Mouse (Mus musculus): ENCODE results near the gene Gm17657.

The Gm17657 gene

DNA sequence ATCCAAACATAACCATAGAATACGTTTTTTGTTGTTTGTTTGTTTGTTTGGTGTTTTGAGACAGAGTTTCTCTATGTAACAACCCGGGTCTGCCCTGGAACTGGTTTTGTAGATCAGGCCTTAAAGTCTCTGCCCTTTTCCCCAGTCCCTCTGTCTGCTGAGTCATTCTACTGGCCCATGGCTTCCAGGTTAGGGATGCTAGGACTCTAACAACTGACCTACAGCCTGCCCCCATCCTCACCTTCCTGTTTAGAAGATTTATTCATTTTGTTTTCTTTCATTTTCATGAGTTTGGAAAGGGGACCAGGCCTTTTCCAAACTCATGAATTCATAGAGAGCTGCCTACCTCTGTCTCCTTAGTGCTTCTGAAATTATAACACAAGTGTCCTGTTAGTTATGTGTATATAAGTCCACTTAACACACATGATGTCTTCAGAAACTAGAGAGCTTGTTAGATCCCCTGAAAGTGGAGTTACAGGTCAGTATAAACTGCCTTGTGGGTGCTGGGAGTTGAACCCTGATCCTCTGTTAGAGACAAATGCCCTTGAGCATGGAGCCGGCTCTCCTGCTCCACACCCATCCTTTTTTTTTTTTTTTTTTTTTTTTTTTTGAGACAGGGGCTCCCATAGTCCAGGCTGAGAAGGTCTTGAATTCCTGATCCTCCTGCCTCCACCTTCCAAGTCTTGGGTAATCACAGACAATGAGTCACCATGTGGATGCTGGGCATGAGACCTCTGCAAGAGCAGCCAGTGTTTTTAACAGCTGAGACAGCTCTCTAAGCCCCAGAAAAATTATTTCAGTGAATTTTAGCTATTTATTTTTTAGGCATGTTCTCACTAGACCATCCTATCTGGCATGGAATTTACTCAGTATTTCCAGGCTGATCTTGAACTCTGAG, 63.9 kb downstream of the Gm17657 start:
- DNase-seq: no peak

DNA sequence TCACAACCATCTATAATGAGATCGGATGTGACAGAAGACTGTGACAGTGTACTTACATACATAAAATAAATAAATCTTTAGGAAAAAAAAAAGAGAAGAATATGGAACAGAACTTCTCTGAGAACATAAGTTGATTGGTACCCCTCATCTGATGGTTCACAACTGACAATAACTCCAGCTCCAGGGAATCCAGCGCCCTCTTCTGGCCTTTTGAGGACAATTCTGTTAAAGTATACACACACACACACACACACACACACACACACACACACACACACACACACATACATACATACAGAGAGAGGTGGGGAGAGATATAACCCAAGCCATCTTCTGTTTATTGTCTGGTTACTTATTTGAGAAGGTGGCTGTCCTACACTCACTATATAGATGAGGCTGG, 65.0 kb downstream of the Gm17657 start:
- DNase-seq: no peak

DNA sequence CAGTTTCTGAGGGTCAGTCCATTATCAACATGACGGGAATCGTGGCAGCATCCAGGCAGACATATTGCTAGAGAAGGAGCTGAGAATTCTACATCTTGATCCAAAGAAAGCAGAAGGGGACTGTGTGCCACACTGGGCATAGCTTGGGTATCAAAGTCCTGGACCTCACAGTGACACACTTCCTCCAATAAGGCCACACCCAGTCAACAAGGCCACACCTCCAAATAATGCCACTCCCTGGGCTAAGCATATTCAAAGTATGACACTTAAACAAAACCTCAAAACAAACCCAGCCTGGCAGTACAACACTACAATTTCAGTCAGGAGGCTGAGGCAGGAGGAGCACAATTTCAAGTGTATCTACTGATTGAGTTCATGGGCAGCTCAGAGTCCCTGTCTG, 66.2 kb downstream of the Gm17657 start:
- DNase-seq: no peak

DNA sequence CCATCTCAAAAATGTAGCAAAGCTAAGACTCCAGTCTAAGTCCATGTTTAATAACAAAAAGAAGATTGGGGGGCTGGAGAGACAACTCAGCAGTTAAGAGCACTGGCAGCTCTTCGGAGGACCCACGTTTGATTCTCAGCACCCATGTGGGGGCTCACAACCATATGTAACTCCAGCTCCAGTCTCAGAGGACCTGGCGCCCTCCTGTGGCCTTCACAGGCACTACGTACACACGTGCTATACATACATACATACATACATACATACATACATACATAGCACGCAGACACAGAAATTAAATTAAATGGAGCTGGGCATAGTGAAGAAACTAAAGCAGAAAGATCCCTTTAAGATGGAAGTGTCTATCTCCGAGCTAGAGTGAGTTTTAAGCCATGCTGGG, 66.8 kb downstream of the Gm17657 start:
- no peak for DNase-seq

DNA sequence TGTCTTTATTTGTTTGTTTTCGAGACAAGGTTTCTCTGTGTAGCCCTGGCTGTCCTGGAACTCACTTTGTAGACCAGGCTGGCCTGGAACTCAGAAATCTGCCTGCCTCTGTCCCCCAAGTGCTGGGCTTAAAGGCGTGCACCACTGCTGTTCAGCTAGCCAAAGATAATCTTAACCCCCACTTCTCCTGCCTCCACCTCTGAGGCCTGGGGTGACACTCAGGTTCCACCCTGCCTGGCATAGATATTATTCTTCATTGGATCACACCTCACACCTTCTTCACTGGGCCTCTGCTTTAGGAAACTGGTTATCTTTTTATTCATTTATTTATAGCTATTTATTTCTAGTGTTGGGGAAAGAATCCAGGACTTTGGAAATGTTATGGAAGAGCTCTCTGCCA, 69.2 kb downstream of the Gm17657 start:
- no peak for DNase-seq

DNA sequence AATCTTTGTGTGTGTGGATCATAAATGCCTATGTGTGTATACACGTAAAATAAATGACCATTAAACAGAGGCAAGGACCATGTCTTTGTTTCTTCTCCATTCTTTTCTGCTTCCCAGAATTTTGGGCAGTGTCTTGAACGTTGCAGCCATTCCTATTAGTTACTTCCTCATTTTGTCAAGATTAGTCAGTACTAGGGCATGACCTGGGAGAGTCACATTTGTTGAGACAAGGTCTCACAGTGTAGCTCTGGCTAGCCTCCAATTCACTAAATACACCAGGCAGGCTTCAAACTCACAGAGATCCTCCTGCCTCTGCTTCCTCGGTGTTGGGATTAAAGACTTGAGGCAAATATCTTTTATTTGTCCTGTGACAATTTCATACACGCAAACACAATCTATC, 71.2 kb downstream of the Gm17657 start:
- DNase-seq: no peak

DNA sequence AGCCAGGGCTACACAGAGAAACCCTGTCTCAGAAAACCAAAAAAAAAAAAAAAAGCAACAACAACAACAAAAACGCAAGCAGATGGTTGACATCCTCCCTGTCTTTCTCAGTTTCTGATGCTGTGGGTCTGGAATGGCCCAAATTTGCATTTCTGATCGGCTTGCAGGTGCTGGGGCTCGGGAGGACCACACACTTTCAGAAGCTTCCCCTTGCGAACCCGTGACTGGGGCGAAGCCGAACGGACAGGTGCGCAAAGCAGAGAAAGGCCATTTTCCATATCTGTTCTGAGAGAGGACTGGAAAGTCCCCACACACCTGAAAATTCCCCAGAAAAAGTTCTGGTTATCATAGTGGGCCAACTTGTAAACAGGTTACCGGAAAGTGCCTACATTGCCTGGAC, 72.1 kb downstream of the Gm17657 start:
- DNase-seq: no peak

DNA sequence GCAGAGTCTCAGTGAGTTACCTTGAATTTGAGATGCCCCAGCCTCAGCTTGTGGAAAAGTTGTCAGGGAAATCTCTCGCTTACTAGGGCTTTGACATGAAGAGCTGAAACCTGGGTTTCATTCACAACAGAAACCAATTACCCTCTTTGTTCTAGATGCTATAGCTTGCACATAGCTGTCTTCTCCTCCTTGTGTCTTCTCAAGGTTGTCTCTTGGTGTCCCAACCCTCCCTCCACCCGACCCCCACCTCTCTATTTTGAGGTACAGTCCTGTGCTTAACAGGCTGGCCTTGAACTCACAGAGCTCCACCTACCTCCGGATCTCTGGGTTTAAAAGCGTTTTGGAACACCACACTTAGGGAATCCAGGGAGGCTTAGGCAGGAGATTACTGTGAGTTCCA, 73.0 kb downstream of the Gm17657 start:
- DNase-seq: no peak

DNA sequence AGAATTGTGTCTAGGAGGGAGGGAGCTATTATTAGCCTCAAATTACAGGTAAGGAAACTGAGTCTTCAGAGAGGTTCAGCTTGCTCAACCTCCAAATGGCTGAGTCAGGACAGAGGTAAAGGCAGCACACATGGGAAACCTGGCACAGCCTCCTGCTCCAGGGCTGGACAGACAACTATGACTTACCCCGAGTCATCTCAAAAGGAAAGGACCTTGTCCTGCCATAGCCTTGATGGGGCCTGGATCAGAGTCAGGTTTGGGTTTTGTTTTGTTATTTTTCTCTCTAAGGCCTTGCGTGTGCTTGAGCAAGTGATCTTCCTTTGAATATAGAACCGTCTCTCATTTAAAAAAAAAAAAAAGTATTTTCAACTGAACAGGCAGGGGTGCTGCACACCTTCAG, 74.3 kb downstream of the Gm17657 start:
- no peak for DNase-seq

DNA sequence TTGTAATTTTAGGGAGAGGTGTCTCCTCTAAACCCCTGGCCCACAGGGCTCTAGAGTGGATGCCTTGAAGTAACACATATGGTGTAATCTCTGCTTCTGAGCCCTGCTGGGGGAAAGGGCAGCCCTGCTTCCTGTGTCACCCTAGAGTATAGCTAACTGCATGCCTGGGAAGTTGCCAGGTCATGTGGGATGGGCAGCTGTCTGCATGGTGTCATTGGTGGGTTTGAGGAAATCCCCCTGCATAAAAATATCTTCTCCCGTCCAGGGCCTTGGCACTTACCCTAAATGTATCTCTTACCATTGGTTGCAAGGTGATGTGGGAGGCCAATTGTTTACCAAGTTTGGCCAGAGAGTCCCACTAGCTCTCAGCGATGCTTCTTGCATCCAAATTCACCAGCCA, 75.4 kb downstream of the Gm17657 start:
- DNase-seq: no peak

DNA sequence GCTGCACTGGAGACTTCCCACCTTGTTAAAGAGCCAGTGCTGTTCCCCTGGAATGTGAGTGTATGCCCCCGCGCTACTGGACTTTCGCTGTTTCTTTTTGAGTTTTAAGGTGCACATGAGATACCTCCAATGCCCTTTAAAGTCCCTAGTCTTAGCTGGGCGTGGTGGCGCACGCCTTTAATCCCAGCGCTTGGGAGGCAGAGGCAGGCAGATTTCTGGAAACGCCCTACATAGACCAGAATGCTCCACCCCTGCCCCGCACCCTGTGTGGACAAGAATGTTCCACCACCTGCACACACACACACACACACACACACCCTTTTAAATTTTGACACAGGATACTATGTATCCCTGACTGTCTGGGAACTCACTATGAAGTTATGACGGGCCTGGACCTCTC, 76.0 kb downstream of the Gm17657 start:
- no peak for DNase-seq

Measured in thymus, postnatal 25 days (tissue).